Mouse (Mus musculus): ENCODE measurements at regions not wholly inside any gene's neighbourhood (a gene's known extent, or its start where the extent isn't known, plus 50 kb on each side); places are given as distances from the start of the nearest gene placed in this dataset.

- no peak for TF ChIP-seq CTCF (IDR thresholded peaks at IDR 0.05; ENCODE audit: low read depth)
- TF ChIP-seq EP300 (IDR thresholded peaks at IDR 0.05; ENCODE audit: low read depth), result no peak
Observed at GRCm38 (mm10) chr8:26690178-26690735, 286.9 kb upstream of the Zfp703 start.
